Mouse (Mus musculus) ES-Bruce4 (cell line): ENCODE results near the gene Rps6ka2.
"Not testable (repeated sequence)": the region's sequence is repeated elsewhere in the genome, so short reads cannot be mapped to it uniquely, and the experiment has no call there.

Experiments used
- EP300 ChIP-seq: IDR thresholded peaks from 2 replicates; pipeline ENCODE4 v1.6.1; 2011; ENCODE audit warnings: low read depth, low read length; ENCODE audit not compliant: insufficient read depth
- POLR2A ChIP-seq: IDR thresholded peaks from one replicate; pipeline ENCODE4 v1.8.1; 2011; ENCODE audit warnings: low read length; ENCODE audit not compliant: insufficient read depth

GRCm38 (mm10) chr17:7348765-7349164 is 178.8 kb downstream of the Rps6ka2 start:
- TF ChIP-seq EP300, POLR2A: not testable (repeated sequence)
